In genomic region chr14:34365147-34365507, GRCm38 (mm10) we compare ENCODE assay signal across 24 mouse cellular contexts. TPM values are rescaled to one million over a fixed set of nuclear protein-coding genes. Genes with fewer than 3 reads are reported as not detected.
"Had no signal": no experiment of that assay in that cellular context is flagged by ENCODE, and none has a peak within 500 bp of the region (broad histone marks: within the 10 kb centered on the region; RNA-seq: fewer than 3 reads in every experiment).

No protein-coding gene starts in this region.

- DNase-seq: lung, adult 2 months; lung, postnatal 14 days; lung, postnatal 36 days; midbrain, embryonic 14.5 days; retina, postnatal 1 day; right cerebral cortex, adult 18-20 months; right cerebral cortex, postnatal 25 days; right cerebral cortex, postnatal 4 days; spleen, adult 18-20 months; thymus, adult 18-20 months; thymus, postnatal 14 days; thymus, postnatal 36 days had no signal

- H3K9me3 ChIP-seq: lung, embryonic 15.5 days; midbrain, embryonic 12.5 days; neural tube, embryonic 13.5 days; neural tube, embryonic 15.5 days had no signal

- H3K36me3 ChIP-seq: lung, embryonic 15.5 days; midbrain, embryonic 10.5 days; midbrain, embryonic 12.5 days; neural tube, embryonic 13.5 days; neural tube, embryonic 15.5 days had no signal

- H3K27ac ChIP-seq: lung, embryonic 15.5 days; macrophage; midbrain, embryonic 10.5 days; midbrain, embryonic 12.5 days; neural tube, embryonic 13.5 days; neural tube, embryonic 15.5 days had no signal

- H3K27me3 ChIP-seq: neural tube, embryonic 13.5 days; neural tube, embryonic 15.5 days had no signal

- H3K4me3 ChIP-seq: lung, embryonic 15.5 days; midbrain, embryonic 10.5 days; midbrain, embryonic 12.5 days; myocyte; neural tube, embryonic 13.5 days; neural tube, embryonic 15.5 days had no signal

- H3K9ac ChIP-seq: lung, embryonic 15.5 days; midbrain, embryonic 12.5 days; neural tube, embryonic 13.5 days; neural tube, embryonic 15.5 days had no signal

RNA-seq across cellular contexts. Expression of gene Sncg, which starts 9.5 kb away (rescaled TPM):
- total RNA-seq: megakaryocyte progenitor cell, adult 5-6 weeks had no signal
- polyA plus RNA-seq: macrophage had no signal

RNA-seq across cellular contexts. Expression of gene Fam25c, which starts 9.9 kb away (rescaled TPM):
- total RNA-seq: megakaryocyte progenitor cell, adult 5-6 weeks had no signal
- polyA plus RNA-seq: lung, embryonic 15.5 days; macrophage; midbrain, embryonic 10.5 days; midbrain, embryonic 12.5 days; midbrain, embryonic 14.5 days; midbrain, embryonic 16.5 days; myocyte; neural tube, embryonic 11.5 days; neural tube, embryonic 13.5 days; neural tube, embryonic 15.5 days; small intestine, adult 2 months; stomach, embryonic 14.5 days had no signal

RNA-seq across cellular contexts. Expression of gene Mmrn2, which starts 10.1 kb away (rescaled TPM):
- total RNA-seq: megakaryocyte progenitor cell, adult 5-6 weeks had no signal
- polyA plus RNA-seq: macrophage had no signal
